ENCODE assay signal across 11 mouse cellular contexts in genomic region chr6:116282546-116282945, GRCm38 (mm10). TPM values are rescaled to one million over a fixed set of nuclear protein-coding genes. Genes with fewer than 3 reads are reported as not detected.
A peak's percentile ranks its signal among the peaks of the same experiment; 100 is the strongest.
DNase-seq lines count a peak whose midpoint lies in the region; ATAC-seq and TF ChIP-seq lines count a peak whose summit lies in the region.
"Had no signal": no experiment of that assay in that cellular context is flagged by ENCODE, and none has a peak within 500 bp of the region (broad histone marks: within the 10 kb centered on the region; RNA-seq: fewer than 3 reads in every experiment).

No protein-coding gene starts in this region.

- no peak for ATAC-seq in kidney, embryonic 15.5 days (replicated peaks; ENCODE audit: low FRiP score)
- ATAC-seq in CD4-positive, CD25-positive, alpha-beta regulatory T cell, adult 4 months = peak; percentile 34
- ATAC-seq in frontal cortex, adult (ENCODE audit: low TSS enrichment) = no peak
- no peak for ATAC-seq in monocyte, adult 5-6 weeks (replicated peaks; ENCODE audit: insufficient number of reproducible peaks, low FRiP score, low TSS enrichment, poor library complexity, severe bottlenecking)

- no peak overlapping the region for H3K9ac ChIP-seq in kidney, embryonic 15.5 days
- H3K9ac ChIP-seq: forebrain, embryonic 12.5 days; hindbrain, embryonic 14.5 days; limb, embryonic 15.5 days had no signal

- DNase-seq in kidney, postnatal 36 days = peak; percentile 34 to 66
- DNase-seq in spleen, adult 12 weeks (ENCODE audit: low spot score) = peak; percentile 38
- DNase-seq in frontal cortex, postnatal 36 days (ENCODE audit: low spot score in 2 of 2) = no peak

- H3K4me3 ChIP-seq in kidney, embryonic 15.5 days (replicated peaks) = no peak overlapping the region
- H3K4me3 ChIP-seq in bone marrow, adult 2 months (replicated peaks; ENCODE audit: control insufficient read depth, low read depth, low read length) = no peak overlapping the region
- H3K4me3 ChIP-seq: forebrain, embryonic 12.5 days; limb, embryonic 15.5 days had no signal

- 0 out of 2 replicates have a peak, but pooled peaks have one; percentile 31 for TF ChIP-seq CTCF in bone marrow, adult 2 months (IDR thresholded peaks at IDR 0.05; ENCODE audit: control insufficient read depth, insufficient read depth, low read length)

- H3K27me3 ChIP-seq in kidney, embryonic 15.5 days = no peaks in the 10 kb centered on the region
- H3K27me3 ChIP-seq: forebrain, embryonic 12.5 days; limb, embryonic 15.5 days had no signal

- WGBS in kidney, embryonic 15.5 days = 57% methylated on average over 4 of the region's 4 CpGs
- WGBS in bone marrow, adult 2 months = 57% methylated on average over 4 of the region's 4 CpGs

- no peaks in the 10 kb centered on the region for H3K9me3 ChIP-seq in kidney, embryonic 15.5 days (replicated peaks)
- H3K9me3 ChIP-seq: forebrain, embryonic 12.5 days; limb, embryonic 15.5 days had no signal

- TF ChIP-seq POLR2A in bone marrow, adult 2 months (IDR thresholded peaks at IDR 0.05; ENCODE audit: borderline replicate concordance, control insufficient read depth, low read depth, low read length) = no peak

- H3K36me3 ChIP-seq in kidney, embryonic 15.5 days = no peaks in the 10 kb centered on the region
- H3K36me3 ChIP-seq: forebrain, embryonic 12.5 days had no signal

- H3K4me2 ChIP-seq in kidney, embryonic 15.5 days = no peak overlapping the region
- H3K4me2 ChIP-seq: forebrain, embryonic 12.5 days; hindbrain, embryonic 14.5 days; limb, embryonic 15.5 days had no signal

- no peaks in the 10 kb centered on the region for H3K4me1 ChIP-seq in kidney, embryonic 15.5 days
- H3K4me1 ChIP-seq in bone marrow, adult 2 months (ENCODE audit: control insufficient read depth, insufficient read depth, low read length) = no peaks in the 10 kb centered on the region; the same call in 1 of the 2 replicates
- H3K4me1 ChIP-seq: forebrain, embryonic 12.5 days; limb, embryonic 15.5 days had no signal

- H3K27ac ChIP-seq in kidney, embryonic 15.5 days = no peak overlapping the region
- no peak overlapping the region for H3K27ac ChIP-seq in bone marrow, adult 2 months (ENCODE audit: control insufficient read depth, insufficient read depth, low read depth, low read length, poor library complexity)
- H3K27ac ChIP-seq: forebrain, embryonic 12.5 days; hindbrain, embryonic 14.5 days; limb, embryonic 15.5 days had no signal

RNA-seq across cellular contexts. Expression of gene Zfand4, which starts 18.5 kb away (rescaled TPM):
- 6.7 and 7.6 TPM in 2 replicates for polyA plus RNA-seq in kidney, embryonic 15.5 days (2015; fragmentation: Nextera tagmentation; extraction: Ambion mirVana)
- under 1 TPM; 0.52 to 0.97 TPM for polyA plus RNA-seq in CD4-positive, CD25-positive, alpha-beta regulatory T cell, adult 4 months (2017; shearing (Covaris generic))
- polyA plus RNA-seq in bone marrow, adult 2 months (2011; ENCODE audit: insufficient read depth, insufficient read length, low replicate concordance, missing spikeins) = 4.3 and 13.8 TPM in 2 replicates
- total RNA-seq in monocyte, adult 5-6 weeks (2017) = 4.7 to 7.8 TPM (median 6.4 TPM) in 3 replicates

RNA-seq across cellular contexts. Expression of gene March8, which starts 55.3 kb away (rescaled TPM):
- 37.5 and 40.4 TPM in 2 replicates for polyA plus RNA-seq in kidney, embryonic 15.5 days (2015; fragmentation: Nextera tagmentation; extraction: Ambion mirVana)
- polyA plus RNA-seq in CD4-positive, CD25-positive, alpha-beta regulatory T cell, adult 4 months (2017; shearing (Covaris generic)) = under 1 TPM; 0.40 to 0.86 TPM
- 61.5 and 67.5 TPM in 2 replicates for polyA plus RNA-seq in bone marrow, adult 2 months (2011; ENCODE audit: insufficient read depth, insufficient read length, low replicate concordance, missing spikeins)
- 13.5 to 21.6 TPM (median 13.8 TPM) in 3 replicates for total RNA-seq in monocyte, adult 5-6 weeks (2017)

Comparison
In these comparisons a context has a peak if more than half of its experiments do, and no peak if none do; other contexts are left out.
1. DNase-seq: peak in kidney, postnatal 36 days (2 of 2) and spleen, adult 12 weeks (single experiment); none in frontal cortex, postnatal 36 days (0 of 2).
2. RNA of gene March8, which starts 55.3 kb away (polyA plus RNA-seq): 61.5 to 67.5 TPM in bone marrow, adult 2 months and 37.5 to 40.4 TPM in kidney, embryonic 15.5 days; 0.40 to 0.86 TPM in CD4-positive, CD25-positive, alpha-beta regulatory T cell, adult 4 months; every median in the first group is over 10 times any median in the second.